Mouse (Mus musculus): ENCODE data around the gene Ezh2. TPM values are rescaled to one million over a fixed set of nuclear protein-coding genes. Genes with fewer than 3 reads are reported as not detected.
"Not testable (repeated sequence)": the region's sequence is repeated elsewhere in the genome, so short reads cannot be mapped to it uniquely, and the experiment has no call there.

Ezh2 gene
- total RNA-seq (2022) = 1 to 10 TPM; 6.3 to 7.3 (median 6.6) TPM

GRCm38 (mm10) chr6:47594926-47595623 lies at the start of gene Ezh2:
Gene Ezh2 (minus strand): TSS chr6:47595341.
- DNase-seq (ENCODE audit: low spot score in 2 of 2) = peak; percentile 91 to 95

- DNase-seq (ENCODE audit: low spot score in 2 of 2) = no peak
Measured at GRCm38 (mm10) chr6:47636527-47637076, 41.5 kb upstream of the Ezh2 start.

DNA sequence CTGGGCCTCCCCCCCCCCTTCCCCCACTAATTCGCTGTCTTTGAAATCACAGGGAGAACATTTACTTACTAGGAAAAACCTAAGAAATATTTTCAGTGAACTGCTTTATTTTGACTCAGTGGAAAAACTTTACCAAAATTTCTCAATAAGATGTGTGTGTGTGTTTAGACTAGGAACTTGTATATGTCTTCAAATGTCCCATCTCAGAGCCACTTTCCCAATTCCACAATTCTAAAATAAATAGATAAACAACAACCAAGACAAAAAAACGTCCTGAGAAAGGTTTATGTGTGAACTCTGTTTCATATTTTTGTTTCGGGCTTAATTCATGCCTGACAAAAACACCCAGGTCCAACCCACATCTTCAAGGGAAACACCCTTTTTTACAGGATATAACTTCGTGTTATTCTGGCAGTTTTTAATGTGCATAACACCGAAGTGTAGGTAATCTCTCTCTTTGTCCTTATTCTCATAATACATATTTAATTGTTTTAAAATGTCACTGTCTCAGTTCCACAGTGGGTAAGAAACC lies 40.9 kb upstream of the Ezh2 start:
- DNase-seq (ENCODE audit: low spot score in 2 of 2) = no peak

DNA sequence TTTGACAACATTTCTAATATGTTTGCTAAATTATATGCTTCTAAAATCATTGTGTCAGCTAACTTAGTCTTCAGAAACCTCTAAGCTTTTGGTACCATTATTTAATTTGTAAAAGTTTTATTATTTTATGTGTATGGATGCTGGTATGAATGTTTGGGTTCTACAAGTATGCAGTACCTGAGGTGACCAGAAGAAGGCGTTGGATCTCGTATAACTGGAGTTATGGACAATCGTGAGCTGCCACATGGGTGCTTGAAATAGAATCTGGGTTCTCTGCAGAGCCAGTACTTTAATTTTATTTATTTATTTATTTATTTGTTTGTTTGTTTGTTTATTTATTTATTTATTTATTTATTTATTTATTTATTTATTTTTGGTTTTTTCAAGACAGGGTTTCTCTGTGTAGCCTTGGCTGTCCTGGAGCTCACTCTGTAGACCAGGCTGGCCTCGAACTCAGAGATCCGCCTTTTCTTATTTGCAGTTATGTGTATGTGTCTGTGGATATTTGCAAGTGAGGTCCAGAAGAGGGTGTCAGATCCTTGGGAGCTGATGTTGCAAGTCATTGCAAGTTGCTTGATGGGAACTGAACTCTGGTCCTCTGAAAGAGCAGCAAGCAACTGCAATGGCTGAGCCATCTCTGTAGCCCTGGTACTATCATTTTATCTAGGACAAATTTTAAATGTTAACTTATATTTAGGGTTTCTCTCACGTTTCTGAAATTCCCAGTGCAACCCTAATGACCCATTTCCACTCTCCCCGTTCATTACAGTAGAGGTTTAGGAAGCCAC lies 40.3 kb upstream of the Ezh2 start:
- no peak for DNase-seq (ENCODE audit: low spot score in 2 of 2)

DNA sequence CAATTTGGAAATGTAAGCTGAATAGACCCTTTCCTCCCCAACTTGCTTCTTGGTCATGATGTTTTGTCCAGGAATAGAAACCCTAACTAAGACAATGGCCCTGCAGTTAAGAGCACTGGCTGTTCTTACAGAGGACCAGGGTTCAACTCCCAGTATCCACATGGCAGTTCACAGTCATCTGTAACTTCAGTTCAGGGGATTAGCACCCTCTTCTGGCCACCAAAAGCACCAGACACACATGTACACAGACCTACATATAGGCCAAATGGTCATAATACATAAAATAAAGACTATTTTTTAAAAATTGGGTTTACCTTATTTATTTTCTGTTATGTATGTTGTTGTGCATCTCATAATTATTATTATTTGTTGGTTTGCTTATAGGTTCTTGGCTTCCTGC lies 38.3 kb upstream of the Ezh2 start:
- no peak for DNase-seq (ENCODE audit: low spot score in 2 of 2)

- DNase-seq (ENCODE audit: low spot score in 2 of 2) = not testable (repeated sequence)
Measured at GRCm38 (mm10) chr6:47630061-47630460, 34.9 kb upstream of the Ezh2 start.

DNA sequence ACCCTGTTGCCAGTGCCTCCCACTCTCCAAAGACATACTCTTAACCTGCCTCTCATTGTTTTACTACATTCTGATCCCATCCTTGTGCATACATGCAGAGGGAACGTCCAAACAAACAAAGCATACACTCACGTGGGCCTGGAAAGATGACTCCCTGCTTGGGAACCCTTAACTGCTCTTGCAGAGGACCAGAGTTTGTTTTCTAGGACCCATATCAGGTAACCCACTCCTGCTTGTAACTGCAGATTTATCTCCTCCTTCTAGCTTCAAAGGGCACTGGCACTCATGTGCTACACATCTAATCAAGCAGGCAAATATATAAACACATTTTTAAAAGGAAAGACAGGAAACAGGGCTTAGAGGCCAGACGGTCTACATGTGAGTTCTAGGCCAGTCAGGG lies 32.8 kb upstream of the Ezh2 start:
- no peak for DNase-seq (ENCODE audit: low spot score in 2 of 2)

- not testable (repeated sequence) for DNase-seq (ENCODE audit: low spot score in 2 of 2)
Measured at GRCm38 (mm10) chr6:47626976-47627375, 31.8 kb upstream of the Ezh2 start.

GRCm38 (mm10) chr6:47621039-47621438 lies 25.9 kb upstream of the Ezh2 start:
- no peak for DNase-seq (ENCODE audit: low spot score in 2 of 2)

GRCm38 (mm10) chr6:47608306-47608705 lies 13.2 kb upstream of the Ezh2 start:
- not testable (repeated sequence) for DNase-seq (ENCODE audit: low spot score in 2 of 2)

GRCm38 (mm10) chr6:47601931-47602330 lies 6.8 kb upstream of the Ezh2 start:
- no peak for DNase-seq (ENCODE audit: low spot score in 2 of 2)

DNA sequence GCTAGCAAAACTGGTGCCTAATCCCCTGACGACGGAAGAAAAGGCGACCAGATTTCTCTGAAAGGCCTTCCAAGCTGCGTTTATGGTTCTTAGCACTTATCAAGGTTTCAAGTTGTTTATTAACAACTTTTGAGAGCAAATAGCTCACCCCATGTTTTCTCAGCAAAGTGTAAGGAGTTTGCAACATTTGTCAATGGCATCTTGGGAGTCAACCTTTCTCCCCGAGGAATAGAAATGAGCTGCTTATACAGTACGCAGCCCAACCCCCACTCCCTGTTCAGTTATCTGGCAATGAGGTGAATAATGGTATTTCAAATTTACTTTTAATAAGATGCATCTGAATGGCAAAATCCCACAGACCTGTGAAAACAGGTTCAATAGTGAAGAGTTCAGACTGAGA lies 555 bp upstream of the Ezh2 start:
- no peak for DNase-seq (ENCODE audit: low spot score in 2 of 2)

- peak; percentile 35 to 48 for DNase-seq (ENCODE audit: low spot score in 2 of 2)
Measured at GRCm38 (mm10) chr6:47594141-47594835, 853 bp downstream of the Ezh2 start.

- DNase-seq (ENCODE audit: low spot score in 2 of 2) = no peak
Measured at GRCm38 (mm10) chr6:47593590-47593989, 1.6 kb downstream of the Ezh2 start.

DNA sequence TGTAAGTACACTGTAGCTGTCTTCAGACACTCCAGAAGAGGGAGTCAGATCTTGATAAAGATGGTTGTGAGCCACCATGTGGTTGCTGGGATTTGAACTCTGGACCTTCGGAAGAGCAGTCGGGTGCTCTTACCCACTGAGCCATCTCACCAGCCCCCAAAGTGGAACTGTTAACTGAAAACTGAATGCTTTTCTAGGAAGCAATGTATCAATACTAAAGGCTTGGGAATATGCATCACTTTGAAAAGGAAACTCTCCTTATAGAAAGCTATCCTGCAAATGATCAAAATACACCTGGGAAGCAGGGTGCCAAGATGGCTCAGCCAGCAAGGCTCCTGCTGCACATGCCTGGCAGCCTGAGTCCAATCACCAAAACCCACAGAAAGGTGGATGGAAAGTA lies 7.8 kb downstream of the Ezh2 start:
- DNase-seq (ENCODE audit: low spot score in 2 of 2) = not testable (repeated sequence)

- DNase-seq (ENCODE audit: low spot score in 2 of 2) = no peak
Measured at GRCm38 (mm10) chr6:47572887-47573286, 22.3 kb downstream of the Ezh2 start.

GRCm38 (mm10) chr6:47565326-47566035 lies 29.7 kb downstream of the Ezh2 start:
- no peak for DNase-seq (ENCODE audit: low spot score in 2 of 2)

GRCm38 (mm10) chr6:47561426-47561825 lies 33.7 kb downstream of the Ezh2 start:
- DNase-seq (ENCODE audit: low spot score in 2 of 2) = no peak

DNA sequence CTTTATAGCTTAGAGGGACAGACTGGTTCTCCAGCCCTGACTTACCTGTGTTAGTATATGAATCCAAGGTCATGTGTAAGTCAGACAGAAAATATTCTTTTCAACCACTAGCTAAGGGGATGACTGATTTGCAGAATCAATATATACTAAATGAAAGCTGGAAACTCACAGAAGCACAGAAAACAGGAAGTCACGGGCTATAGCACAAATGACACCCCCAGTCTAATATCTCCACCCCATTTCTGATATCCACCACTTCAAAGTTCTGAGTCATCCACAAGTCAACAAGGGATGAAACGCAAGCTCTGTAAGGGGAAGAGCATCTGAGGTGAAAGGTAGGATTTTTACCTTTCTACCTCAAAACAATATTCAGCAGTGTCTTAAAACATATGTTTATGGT lies 34.3 kb downstream of the Ezh2 start:
- DNase-seq (ENCODE audit: low spot score in 2 of 2) = no peak

GRCm38 (mm10) chr6:47560407-47560806 lies 34.7 kb downstream of the Ezh2 start:
- DNase-seq (ENCODE audit: low spot score in 2 of 2) = no peak

DNA sequence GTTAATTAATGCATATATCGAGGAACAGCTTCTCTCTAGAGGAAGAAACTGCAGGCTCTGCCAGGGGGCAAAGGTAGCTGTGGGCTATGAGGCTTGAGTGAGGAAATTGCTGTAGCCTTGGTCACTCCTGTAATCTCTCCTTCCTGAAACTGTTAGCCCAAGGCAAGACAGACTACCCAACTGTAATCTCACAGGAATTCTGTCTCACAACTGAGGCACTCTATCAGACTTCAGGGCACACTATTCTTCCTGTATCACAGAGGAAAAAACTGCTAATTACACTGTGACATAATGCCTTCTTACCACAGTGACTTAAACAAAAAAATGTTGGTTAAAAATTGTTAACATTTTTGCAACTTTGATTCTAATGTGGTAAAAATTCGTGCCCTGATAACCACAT lies 35.9 kb downstream of the Ezh2 start:
- DNase-seq (ENCODE audit: low spot score in 2 of 2) = no peak

All from gastrocnemius, adult 8-10 months (tissue).